Mouse (Mus musculus): Measurements from ENCODE around the gene Bach2. TPM values are rescaled to one million over a fixed set of nuclear protein-coding genes. Genes with fewer than 3 reads are reported as not detected.

Bach2 gene
- polyA plus RNA-seq, 1 experiment from 2014 or later = 6.7 TPM

DNA sequence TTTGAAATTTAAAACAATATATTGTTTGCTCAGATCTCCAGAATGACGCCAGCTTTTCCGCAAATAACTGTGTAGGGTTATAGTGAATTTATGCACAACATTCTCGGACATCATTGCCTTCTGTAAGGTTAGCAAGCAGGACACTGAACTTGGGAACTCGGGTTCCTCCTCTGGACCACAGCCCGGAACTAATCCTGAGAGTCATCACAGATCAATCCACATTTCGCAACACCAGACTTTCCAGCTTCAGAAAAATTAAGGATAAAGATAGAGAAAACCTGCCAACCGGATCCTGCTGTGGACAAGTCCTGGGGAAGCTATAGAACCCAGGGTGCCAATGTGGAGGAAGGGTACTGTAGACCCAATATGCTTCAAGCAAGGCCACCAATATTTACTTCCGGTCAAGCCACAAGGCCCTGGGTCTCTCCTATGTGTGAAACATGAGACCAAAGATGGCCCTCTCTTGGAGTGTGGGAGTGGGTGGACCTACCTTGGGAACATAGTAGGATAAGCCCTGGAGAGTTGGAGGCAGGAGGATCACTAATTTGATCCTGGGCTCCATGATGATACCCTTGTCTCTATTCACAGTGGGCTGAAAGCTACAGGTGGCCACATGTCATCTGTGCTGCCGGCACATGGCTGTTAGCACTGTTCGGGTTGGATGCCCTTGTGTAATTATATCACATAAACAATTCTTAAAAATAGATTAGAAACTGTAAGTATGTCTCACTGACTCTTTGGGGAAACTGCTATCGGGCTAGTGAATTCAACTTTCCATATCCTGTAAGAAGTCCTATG, 7.1 kb upstream of the Bach2 start:
- H3K9ac ChIP-seq (ENCODE audit: low read length) = no peak overlapping the region
- H3K4me3 ChIP-seq (ENCODE audit: low read depth, low read length) = no peak overlapping the region
- H3K27me3 ChIP-seq (replicated peaks; ENCODE audit: control insufficient read depth, insufficient read depth, low read length) = no peaks in the 10 kb centered on the region
- H3K27ac ChIP-seq (ENCODE audit: low read depth) = no peak overlapping the region
- H3K4me2 ChIP-seq (ENCODE audit: low read length) = no peak overlapping the region
- WGBS = 84% methylated on average over 11 of the region's 11 CpGs
- no peak for DNase-seq (ENCODE audit: low spot score)
- no peaks in the 10 kb centered on the region for H3K4me1 ChIP-seq (replicated peaks; ENCODE audit: control insufficient read depth, insufficient read depth, low read length)
- no peaks in the 10 kb centered on the region for H3K9me3 ChIP-seq (ENCODE audit: control insufficient read depth, low read length)
- ATAC-seq (replicated peaks; ENCODE audit: low FRiP score, low TSS enrichment, low read depth) = no peak
- no peaks in the 10 kb centered on the region for H3K36me3 ChIP-seq (ENCODE audit: control insufficient read depth, insufficient read depth, low read length)

GRCm38 (mm10) chr4:32235920-32236705, 2.5 kb upstream of the Bach2 start:
- Histone ChIP-seq H3K27ac (ENCODE audit: low read depth) (no peak overlapping the region), H3K36me3 (ENCODE audit: control insufficient read depth, insufficient read depth, low read length) (no peaks in the 10 kb centered on the region), H3K4me3 (ENCODE audit: low read depth, low read length) (no peak overlapping the region), H3K9ac (ENCODE audit: low read length) (no peak overlapping the region), H3K27me3 (replicated peaks; ENCODE audit: control insufficient read depth, insufficient read depth, low read length) (no peaks in the 10 kb centered on the region), H3K9me3 (ENCODE audit: control insufficient read depth, low read length) (no peaks in the 10 kb centered on the region), H3K4me2 (ENCODE audit: low read length) (no peak overlapping the region), H3K4me1 (replicated peaks; ENCODE audit: control insufficient read depth, insufficient read depth, low read length) (peaks cover 7% of the 10 kb centered on the region)
- 75% methylated on average over 16 of the region's 16 CpGs for WGBS
- no peak for DNase-seq (ENCODE audit: low spot score)
- no peak for ATAC-seq (replicated peaks; ENCODE audit: low FRiP score, low TSS enrichment, low read depth)

DNA sequence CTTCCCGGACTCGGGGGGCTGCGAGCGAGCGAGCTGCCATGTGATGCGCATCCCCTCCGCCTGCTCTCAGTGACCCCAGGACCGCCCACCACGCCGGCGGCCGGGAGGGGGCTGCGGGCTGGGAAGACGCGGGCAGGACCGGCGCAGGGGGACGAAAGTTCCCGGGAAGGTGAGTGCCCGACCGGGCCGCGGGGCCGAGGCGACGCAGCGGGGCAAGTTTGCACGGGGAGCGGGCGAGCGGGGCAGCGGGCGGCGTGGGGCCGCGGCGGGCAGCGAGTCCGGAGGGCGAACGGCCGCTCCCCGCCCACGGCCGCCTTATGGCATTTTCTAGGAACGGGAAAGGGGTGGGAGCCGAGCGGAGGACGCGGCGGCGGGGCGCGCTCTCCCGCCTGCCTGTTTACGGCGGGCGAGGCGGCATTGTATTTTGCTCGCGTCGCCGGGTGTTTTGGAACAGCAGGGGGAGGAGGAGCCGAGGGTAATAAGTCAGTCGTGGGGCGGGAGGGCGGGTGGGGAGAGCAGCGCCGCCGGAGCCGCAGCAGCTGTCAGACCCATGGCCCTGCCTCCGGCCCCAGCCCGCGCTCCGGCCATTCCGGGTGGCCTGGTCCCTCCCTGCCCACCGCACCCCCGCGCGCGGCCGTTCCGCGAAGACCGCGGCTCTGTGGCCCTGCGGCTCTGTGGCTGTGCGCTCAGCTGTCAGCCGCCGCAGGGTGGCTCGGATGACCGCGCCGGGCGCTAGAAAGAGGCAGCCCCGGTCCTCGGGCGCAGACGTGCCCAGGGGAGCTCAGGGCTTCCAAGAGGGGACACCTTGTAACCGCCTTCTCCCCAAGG, 531 bp downstream of the Bach2 start:
- DNase-seq (ENCODE audit: low spot score) (peak; percentile 85), ATAC-seq (replicated peaks; ENCODE audit: low FRiP score, low TSS enrichment, low read depth) (peak; percentile 67)
- H3K4me2 ChIP-seq (ENCODE audit: low read length) = peak overlapping the region; percentile 85
- no peaks in the 10 kb centered on the region for H3K9me3 ChIP-seq (ENCODE audit: control insufficient read depth, low read length)
- H3K4me3 ChIP-seq (ENCODE audit: low read depth, low read length) = peak overlapping the region; percentile 75
- H3K4me1 ChIP-seq (replicated peaks; ENCODE audit: control insufficient read depth, insufficient read depth, low read length) = peaks cover 29% of the 10 kb centered on the region
- peak overlapping the region; percentile 89 for H3K9ac ChIP-seq (ENCODE audit: low read length)
- H3K36me3 ChIP-seq (ENCODE audit: control insufficient read depth, insufficient read depth, low read length) = no peaks in the 10 kb centered on the region
- H3K27ac ChIP-seq (ENCODE audit: low read depth) = peak overlapping the region; percentile 95
- under 1% methylated on average over 75 of the region's 100 CpGs for WGBS
- no peaks in the 10 kb centered on the region for H3K27me3 ChIP-seq (replicated peaks; ENCODE audit: control insufficient read depth, insufficient read depth, low read length)

DNA sequence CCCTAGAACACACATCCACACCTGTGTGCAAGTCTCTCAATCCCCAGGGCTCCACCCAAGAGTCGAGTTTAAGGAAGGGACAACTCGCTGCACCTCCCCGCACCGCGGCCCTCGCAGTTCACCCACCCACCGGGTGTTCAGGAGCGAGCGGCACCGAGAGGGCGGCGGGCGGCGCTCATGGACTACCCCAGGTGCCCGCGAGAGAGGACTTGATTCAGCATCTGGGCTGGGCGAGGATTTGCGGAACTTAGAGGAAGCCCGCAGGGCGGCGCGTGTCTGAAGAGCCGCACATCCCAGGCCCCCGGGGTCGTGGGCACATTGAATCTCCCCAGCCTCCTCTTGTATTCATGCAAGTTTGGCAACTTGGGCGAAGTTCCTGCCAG, 1.1 kb downstream of the Bach2 start:
- Histone ChIP-seq H3K4me1 (replicated peaks; ENCODE audit: control insufficient read depth, insufficient read depth, low read length) (peaks cover 33% of the 10 kb centered on the region), H3K4me3 (ENCODE audit: low read depth, low read length) (peak overlapping the region; percentile 75), H3K27me3 (replicated peaks; ENCODE audit: control insufficient read depth, insufficient read depth, low read length) (no peaks in the 10 kb centered on the region), H3K4me2 (ENCODE audit: low read length) (peak overlapping the region; percentile 85), H3K9ac (ENCODE audit: low read length) (peak overlapping the region; percentile 89), H3K9me3 (ENCODE audit: control insufficient read depth, low read length) (no peaks in the 10 kb centered on the region), H3K36me3 (ENCODE audit: control insufficient read depth, insufficient read depth, low read length) (no peaks in the 10 kb centered on the region), H3K27ac (ENCODE audit: low read depth) (peak overlapping the region; percentile 95)
- under 1% methylated on average over 26 of the region's 26 CpGs for WGBS
- DNase-seq (ENCODE audit: low spot score) (peak; percentile 84), ATAC-seq (replicated peaks; ENCODE audit: low FRiP score, low TSS enrichment, low read depth) (peak; percentile 42)

- peak overlapping the region; percentile 75 for H3K4me3 ChIP-seq (ENCODE audit: low read depth, low read length)
These were observed 1.9 kb downstream of the Bach2 start for GRCm38 (mm10) chr4:32240457-32241030.

DNA sequence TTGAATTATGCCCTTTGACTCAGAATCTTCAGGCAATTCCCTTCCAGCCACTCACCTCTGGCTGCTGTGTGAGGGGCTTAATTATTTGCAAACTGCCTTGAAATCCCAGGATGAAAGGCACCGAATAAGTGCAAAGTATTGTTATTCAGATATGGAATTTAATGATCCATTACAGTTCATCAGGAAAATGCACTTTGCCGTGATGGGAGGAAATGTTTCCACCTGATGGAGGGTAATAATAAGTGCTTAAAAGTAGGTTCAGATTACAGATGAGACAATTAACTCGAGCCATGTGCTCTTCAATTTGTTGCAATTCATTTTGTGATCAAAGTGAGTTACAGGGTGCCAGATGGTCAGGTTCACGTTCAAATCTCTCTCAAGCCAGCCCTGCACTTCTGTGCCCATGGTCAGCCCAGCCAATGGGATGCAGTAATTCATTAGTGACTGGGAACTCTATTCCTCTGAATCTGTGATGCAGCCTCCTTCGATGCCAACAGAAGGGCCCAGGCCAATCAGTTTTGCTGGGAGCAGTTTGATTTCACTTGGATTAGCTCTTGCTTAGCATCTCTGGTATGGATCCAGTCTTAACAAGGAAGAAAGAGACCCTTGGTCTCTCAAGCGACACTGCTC, 2.9 kb downstream of the Bach2 start:
- Histone ChIP-seq H3K4me1 (replicated peaks; ENCODE audit: control insufficient read depth, insufficient read depth, low read length) (peaks cover 33% of the 10 kb centered on the region), H3K4me2 (ENCODE audit: low read length) (no peak overlapping the region), H3K36me3 (ENCODE audit: control insufficient read depth, insufficient read depth, low read length) (no peaks in the 10 kb centered on the region), H3K9me3 (ENCODE audit: control insufficient read depth, low read length) (no peaks in the 10 kb centered on the region), H3K9ac (ENCODE audit: low read length) (no peak overlapping the region), H3K27me3 (replicated peaks; ENCODE audit: control insufficient read depth, insufficient read depth, low read length) (no peaks in the 10 kb centered on the region), H3K27ac (ENCODE audit: low read depth) (no peak overlapping the region), H3K4me3 (ENCODE audit: low read depth, low read length) (no peak overlapping the region)
- ATAC-seq (replicated peaks; ENCODE audit: low FRiP score, low TSS enrichment, low read depth) (no peak), DNase-seq (ENCODE audit: low spot score) (no peak)
- WGBS = 53% methylated on average over 6 of the region's 6 CpGs

More at GRCm38 (mm10) chr4:32240457-32241030, 1.9 kb downstream of the Bach2 start:
- H3K27me3 ChIP-seq (replicated peaks; ENCODE audit: control insufficient read depth, insufficient read depth, low read length) = no peaks in the 10 kb centered on the region
- ATAC-seq (replicated peaks; ENCODE audit: low FRiP score, low TSS enrichment, low read depth) (no peak), DNase-seq (ENCODE audit: low spot score) (no peak)
- peaks cover 33% of the 10 kb centered on the region for H3K4me1 ChIP-seq (replicated peaks; ENCODE audit: control insufficient read depth, insufficient read depth, low read length)
- H3K9ac ChIP-seq (ENCODE audit: low read length) = peak overlapping the region; percentile 89; the same call in 1 of the 2 replicates
- WGBS = 20% methylated on average over 9 of the region's 9 CpGs
- peak overlapping the region; percentile 85 for H3K4me2 ChIP-seq (ENCODE audit: low read length)
- no peak overlapping the region for H3K27ac ChIP-seq (ENCODE audit: low read depth)
- no peaks in the 10 kb centered on the region for H3K36me3 ChIP-seq (ENCODE audit: control insufficient read depth, insufficient read depth, low read length)
- H3K9me3 ChIP-seq (ENCODE audit: control insufficient read depth, low read length) = no peaks in the 10 kb centered on the region

- Histone ChIP-seq H3K4me2 (ENCODE audit: low read length) (no peak overlapping the region), H3K36me3 (ENCODE audit: control insufficient read depth, insufficient read depth, low read length) (no peaks in the 10 kb centered on the region), H3K4me3 (ENCODE audit: low read depth, low read length) (no peak overlapping the region), H3K4me1 (replicated peaks; ENCODE audit: control insufficient read depth, insufficient read depth, low read length) (peaks cover 33% of the 10 kb centered on the region), H3K9ac (ENCODE audit: low read length) (no peak overlapping the region), H3K9me3 (ENCODE audit: control insufficient read depth, low read length) (no peaks in the 10 kb centered on the region), H3K27ac (ENCODE audit: low read depth) (no peak overlapping the region), H3K27me3 (replicated peaks; ENCODE audit: control insufficient read depth, insufficient read depth, low read length) (no peaks in the 10 kb centered on the region)
- ATAC-seq (replicated peaks; ENCODE audit: low FRiP score, low TSS enrichment, low read depth) = no peak
- DNase-seq (ENCODE audit: low spot score) = no peak
- whole genome bisulfite sequencing = 44% methylated on average over 6 of the region's 6 CpGs
These were observed 3.6 kb downstream of the Bach2 start for GRCm38 (mm10) chr4:32242122-32242615.

Data from intestine, embryonic 14.5 days (tissue).